Mouse (Mus musculus) liver, adult 2 months (tissue): Measurements from ENCODE around the gene Ciz1. TPM values are rescaled to one million over a fixed set of nuclear protein-coding genes. Genes with fewer than 3 reads are reported as not detected.

ENCODE experiments used
- DNase-seq: peaks from one replicate; pipeline ENCODE4 v3.0.0-alpha.2; 2011; ENCODE audit warnings: low read depth, low spot score; ENCODE audit errors: extremely low read depth
- H3K27ac ChIP-seq: fragments of 200-500 bp; replicated peaks from 2 replicates; pipeline ENCODE4 v1.5.1; 2012; ENCODE audit warnings: low read depth, mild to moderate bottlenecking, control low read depth, inconsistent platforms, low read length; ENCODE audit not compliant: insufficient read depth
- H3K27me3 ChIP-seq: fragments of 200-500 bp; 2 replicates; pipeline ENCODE4 v1.6.1; 2012; ENCODE audit warnings: mild to moderate bottlenecking, moderate library complexity, low read length, inconsistent platforms; ENCODE audit not compliant: control insufficient read depth, insufficient read depth
- H3K36me3 ChIP-seq: fragments of 200-500 bp; 2 replicates; pipeline ENCODE4 v1.6.1; 2012; ENCODE audit warnings: low read length, inconsistent platforms; ENCODE audit not compliant: control insufficient read depth, insufficient read depth
- H3K4me1 ChIP-seq: fragments of 200-500 bp; 2 replicates; pipeline ENCODE4 v1.6.1; 2011; ENCODE audit warnings: low read length; ENCODE audit not compliant: control insufficient read depth, insufficient read depth
- H3K4me3 ChIP-seq: fragments of 200-500 bp; 2 replicates; pipeline ENCODE4 v1.5.1; 2011; ENCODE audit warnings: low read depth, mild to moderate bottlenecking, control low read depth, low read length, moderate library complexity; ENCODE audit not compliant: insufficient read depth
- H3K79me2 ChIP-seq: fragments of 200-500 bp; 2 replicates; pipeline ENCODE4 v1.6.1; 2012; ENCODE audit warnings: inconsistent platforms, mild to moderate bottlenecking, low read length, moderate library complexity; ENCODE audit not compliant: control insufficient read depth, insufficient read depth
- H3K9ac ChIP-seq: fragments of 200-500 bp; 2 replicates; pipeline ENCODE4 v1.6.1; 2012; ENCODE audit warnings: low read depth, mild to moderate bottlenecking, control low read depth, inconsistent platforms, low read length
- CTCF ChIP-seq: fragments of 200-500 bp; IDR thresholded peaks from 2 replicates; pipeline ENCODE4 v1.5.1; 2011; ENCODE audit warnings: low read depth, low read length, control low read depth
- POLR2A ChIP-seq: fragments of 200-500 bp; IDR thresholded peaks from 2 replicates; pipeline ENCODE4 v1.6.1; 2011; ENCODE audit warnings: low read length, control low read depth; ENCODE audit not compliant: insufficient read depth; ENCODE audit errors: extremely low read depth
- WGBS: fragments of 180-500 bp; shearing (Covaris S2); methylation state at CpG from one replicate; pipeline ENCODE4 v1.1.7; 2018; 5-methylcytosine and 5-hydroxymethylcytosine counted together
- polyA plus RNA-seq: library from polyadenylated mRNA; depleted of rRNA; stranded (reverse); fragments of >200 nt; gene quantifications from 2 replicates; pipeline ENCODE4 v1.2.3, GENCODE M21; 2012
- total RNA-seq: library from RNA; depleted of rRNA; stranded (reverse); fragments of >200 nt; gene quantifications from 2 replicates; pipeline ENCODE4 v1.2.3, GENCODE M21; 2014

Gene Ciz1
- total and polyA plus RNA-seq, 2 experiments, result 9.5 to 71.7 TPM

DNA sequence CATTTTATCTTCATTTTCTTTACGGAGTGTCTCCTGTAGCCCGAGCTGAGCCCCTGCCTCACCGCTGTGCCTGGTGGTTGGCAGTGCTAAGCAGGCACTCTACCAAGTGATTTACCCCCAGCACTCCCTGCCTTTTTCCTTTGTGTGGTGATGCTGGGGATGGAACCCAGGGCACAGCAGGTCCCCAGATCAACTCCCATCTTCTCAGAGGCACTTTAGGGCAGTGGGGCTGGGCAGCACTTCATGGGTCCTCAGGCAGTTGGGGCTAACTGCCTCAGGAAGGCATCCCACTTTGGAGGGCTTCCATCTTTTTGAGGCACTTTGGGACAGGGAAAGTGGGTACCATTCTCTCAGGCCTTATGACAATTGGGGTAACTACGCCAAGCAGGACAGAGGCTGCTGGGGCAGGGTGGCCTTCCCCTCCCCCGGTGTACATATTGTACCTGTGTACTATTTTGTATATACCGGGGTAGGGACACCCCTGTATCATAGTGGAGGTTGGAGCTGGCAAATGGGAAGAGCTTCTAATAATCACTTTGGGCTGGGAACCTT lies 44.8 kb upstream of the Ciz1 start:
- 85% methylated on average over 6 of the region's 6 CpGs for WGBS
- TF ChIP-seq CTCF, result no peak
- TF ChIP-seq POLR2A, result no peak
- peaks cover 8% of the 10 kb centered on the region; the same call in 1 of the 2 replicates for H3K36me3 ChIP-seq

DNA sequence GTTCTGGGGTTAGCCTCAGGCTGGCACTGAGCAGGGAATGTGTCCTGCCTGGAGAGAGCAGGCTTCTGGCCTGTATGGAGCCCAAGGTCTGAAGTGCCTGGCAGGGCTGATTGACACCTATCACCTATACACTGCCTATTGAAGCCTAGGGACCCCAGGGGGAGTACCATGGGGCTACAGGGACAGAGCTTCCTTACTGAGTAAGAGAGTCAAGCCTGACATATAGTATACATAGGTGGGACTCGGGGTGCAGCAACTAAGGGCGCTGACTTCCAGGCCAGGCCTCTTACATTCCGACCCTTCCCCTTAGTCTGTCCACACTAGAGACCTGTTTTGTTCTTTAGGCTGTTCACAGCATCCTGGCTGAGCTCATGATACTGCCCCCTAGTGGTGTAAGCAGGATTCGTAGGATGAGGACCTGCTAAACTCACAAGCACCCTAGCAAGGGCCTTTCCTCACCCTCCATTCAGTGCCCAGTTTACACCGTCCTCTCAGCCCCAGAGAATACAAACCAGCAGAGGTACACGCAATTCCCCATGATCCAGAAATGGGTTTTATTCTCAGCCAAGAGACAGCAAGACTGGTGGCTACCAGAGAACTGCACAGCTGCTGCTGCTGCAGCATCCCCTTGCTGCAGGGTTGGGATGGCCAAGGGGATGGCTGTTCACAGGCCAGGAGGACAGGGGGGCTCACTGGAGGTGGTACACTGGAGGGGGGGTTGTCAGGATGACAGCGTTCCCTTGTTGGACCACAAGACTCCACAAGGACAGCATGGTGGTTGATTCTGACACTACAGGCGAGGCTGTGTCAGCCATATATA lies 44.0 kb upstream of the Ciz1 start:
- H3K36me3 ChIP-seq, result peaks cover 7% of the 10 kb centered on the region; the same call in 1 of the 2 replicates
- DNase-seq, result peak; percentile 42
- 73% methylated on average over 8 of the region's 8 CpGs for WGBS

More for the DNA sequence above, 44.8 kb upstream of the Ciz1 start:
- no peak overlapping the region for H3K9ac ChIP-seq
- H3K79me2 ChIP-seq, result no peaks in the 10 kb centered on the region
- H3K4me3 ChIP-seq, result no peak overlapping the region
- H3K4me1 ChIP-seq, result peaks cover 6% of the 10 kb centered on the region
- H3K27me3 ChIP-seq, result no peaks in the 10 kb centered on the region
- DNase-seq, result no peak
- no peak overlapping the region for H3K27ac ChIP-seq

GRCm38 (mm10) chr2:32308870-32309568 lies 43.1 kb upstream of the Ciz1 start:
- H3K4me3 ChIP-seq, result no peak overlapping the region
- WGBS, result 94% methylated on average over 16 of the region's 16 CpGs
- TF ChIP-seq CTCF (no peak), POLR2A (no peak)
- H3K79me2 ChIP-seq, result no peaks in the 10 kb centered on the region
- H3K27ac ChIP-seq, result no peak overlapping the region
- DNase-seq, result no peak
- H3K27me3 ChIP-seq, result no peaks in the 10 kb centered on the region
- no peak overlapping the region for H3K9ac ChIP-seq
- peaks cover 4% of the 10 kb centered on the region; the same call in 1 of the 2 replicates for H3K36me3 ChIP-seq
- H3K4me1 ChIP-seq, result peaks cover 6% of the 10 kb centered on the region

More for the DNA sequence above, 44.0 kb upstream of the Ciz1 start:
- H3K27me3 ChIP-seq, result no peaks in the 10 kb centered on the region
- H3K27ac ChIP-seq, result no peak overlapping the region
- H3K4me3 ChIP-seq, result no peak overlapping the region
- no peak for TF ChIP-seq POLR2A
- TF ChIP-seq CTCF, result peak; percentile 71
- H3K4me1 ChIP-seq, result peaks cover 6% of the 10 kb centered on the region
- H3K79me2 ChIP-seq, result no peaks in the 10 kb centered on the region
- H3K9ac ChIP-seq, result no peak overlapping the region

DNA sequence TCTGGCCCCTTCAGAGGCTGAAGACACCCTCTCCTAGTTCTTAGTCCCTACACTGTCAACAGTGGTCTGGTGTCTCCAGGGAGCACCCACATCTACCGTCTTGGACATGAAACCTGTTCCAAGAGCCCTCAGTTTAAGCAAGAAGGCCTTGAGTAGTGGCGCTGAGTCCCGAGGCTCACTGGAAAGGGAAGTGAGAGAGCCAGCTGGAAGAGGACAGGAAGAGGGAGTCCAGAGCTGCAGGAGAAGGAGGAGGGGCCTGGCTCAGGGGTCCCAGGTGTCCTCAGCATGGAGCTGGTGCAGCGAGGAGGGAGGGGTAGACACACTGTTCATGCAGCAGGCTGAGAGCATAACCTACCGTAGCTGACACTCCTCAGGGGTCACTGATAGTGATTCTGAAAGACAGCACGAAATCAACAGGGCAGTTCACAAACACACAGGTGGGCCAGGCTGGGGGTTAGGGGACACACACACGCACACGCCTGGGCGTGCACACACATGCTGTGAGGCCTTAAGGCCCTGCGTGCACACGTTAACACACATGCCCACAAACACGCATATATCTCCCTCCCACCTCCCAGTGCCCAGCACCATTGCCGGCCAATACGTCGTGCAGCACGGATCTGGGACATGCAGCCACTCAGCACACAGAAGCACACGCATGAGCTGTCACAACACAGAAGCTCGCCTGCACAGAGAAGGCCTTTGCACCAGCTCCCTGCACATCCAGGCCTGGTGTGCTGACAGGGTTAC lies 41.9 kb upstream of the Ciz1 start:
- no peak overlapping the region for H3K9ac ChIP-seq
- no peak overlapping the region for H3K4me3 ChIP-seq
- no peaks in the 10 kb centered on the region for H3K27me3 ChIP-seq
- H3K36me3 ChIP-seq, result peaks cover 2% of the 10 kb centered on the region; the same call in 1 of the 2 replicates
- no peak for TF ChIP-seq POLR2A
- TF ChIP-seq CTCF, result no peak
- peaks cover 6% of the 10 kb centered on the region for H3K4me1 ChIP-seq
- DNase-seq, result no peak
- no peak overlapping the region for H3K27ac ChIP-seq
- no peaks in the 10 kb centered on the region for H3K79me2 ChIP-seq
- WGBS, result 92% methylated on average over 18 of the region's 18 CpGs

DNA sequence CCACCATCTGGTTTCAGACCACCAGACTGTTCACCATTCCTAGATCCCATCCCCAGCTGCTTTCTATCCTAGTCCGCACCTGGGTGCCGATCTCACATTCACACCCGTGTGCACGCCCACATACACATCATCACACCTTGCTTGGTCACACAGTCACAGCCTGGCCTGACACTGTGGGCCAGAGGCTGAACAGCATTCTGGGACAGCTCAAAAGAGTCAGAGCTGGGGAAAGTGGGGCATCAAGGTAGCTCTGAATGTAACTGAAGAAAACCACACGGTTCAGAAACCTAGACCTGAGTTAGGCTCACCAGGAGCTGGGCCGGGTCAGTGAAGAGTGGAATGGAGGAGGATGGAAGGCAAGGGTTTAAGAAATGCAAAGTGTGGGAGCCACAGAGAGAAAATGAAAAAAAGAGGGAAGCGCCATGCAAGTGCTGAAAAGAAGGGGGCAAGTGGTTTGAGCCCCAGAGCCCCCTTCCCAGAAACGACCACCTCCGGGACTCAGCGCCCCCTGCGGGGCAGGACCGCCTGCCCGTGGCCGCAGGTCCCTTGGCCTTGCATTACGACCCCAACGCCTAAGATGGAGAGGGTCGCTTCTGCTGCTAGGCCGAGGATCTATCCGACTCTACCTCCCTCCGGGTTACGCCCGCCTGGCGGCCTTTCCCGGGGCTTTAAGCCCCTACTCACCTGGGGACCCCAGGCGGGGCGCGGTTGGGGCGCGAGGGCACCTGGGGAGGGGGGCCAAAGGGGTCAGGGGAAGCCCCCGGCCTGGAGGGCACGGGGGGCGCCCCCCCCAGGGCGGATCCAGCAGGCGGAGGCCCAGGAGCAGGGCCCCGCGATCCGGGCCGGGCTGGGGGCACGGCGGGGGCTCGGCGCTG lies 40.4 kb upstream of the Ciz1 start:
- H3K27me3 ChIP-seq, result no peaks in the 10 kb centered on the region
- TF ChIP-seq POLR2A (no peak), CTCF (no peak)
- DNase-seq, result no peak
- H3K4me3 ChIP-seq, result peak overlapping the region; percentile 22; the same call in 1 of the 2 replicates
- H3K27ac ChIP-seq, result no peak overlapping the region
- WGBS, result 20% methylated on average over 33 of the region's 42 CpGs
- no peaks in the 10 kb centered on the region for H3K36me3 ChIP-seq
- H3K9ac ChIP-seq, result peak overlapping the region; percentile 17; the same call in 1 of the 2 replicates
- no peaks in the 10 kb centered on the region for H3K79me2 ChIP-seq
- peaks cover 6% of the 10 kb centered on the region for H3K4me1 ChIP-seq
